Mouse (Mus musculus): ENCODE measurements at regions not wholly inside any gene's neighbourhood (a gene's known extent, or its start where the extent isn't known, plus 50 kb on each side); places are given as distances from the start of the nearest gene placed in this dataset.
A peak's percentile ranks its signal among the peaks of the same experiment; 100 is the strongest.

DNA sequence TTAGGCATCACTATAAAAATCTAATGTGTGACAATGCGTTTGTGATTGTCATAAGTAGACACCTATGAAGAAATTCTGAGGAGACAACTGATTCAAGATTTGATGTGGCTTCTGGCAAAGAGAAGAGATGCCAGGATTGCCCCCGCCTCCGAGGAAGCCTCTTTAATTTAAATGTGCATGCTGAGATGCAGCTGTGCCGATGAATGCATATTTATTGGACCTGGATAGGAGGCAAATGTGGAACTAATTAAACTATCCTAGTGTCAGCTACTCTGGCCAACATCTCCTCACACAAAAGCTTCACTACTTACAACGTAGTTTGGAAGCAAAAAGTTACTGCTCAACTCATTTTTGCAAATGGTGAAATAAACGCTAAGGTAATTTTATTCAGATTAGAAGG lies 173.4 kb upstream of the Dph6 start:
- DNase-seq (ENCODE audit: low read depth, low spot score): no peak

DNA sequence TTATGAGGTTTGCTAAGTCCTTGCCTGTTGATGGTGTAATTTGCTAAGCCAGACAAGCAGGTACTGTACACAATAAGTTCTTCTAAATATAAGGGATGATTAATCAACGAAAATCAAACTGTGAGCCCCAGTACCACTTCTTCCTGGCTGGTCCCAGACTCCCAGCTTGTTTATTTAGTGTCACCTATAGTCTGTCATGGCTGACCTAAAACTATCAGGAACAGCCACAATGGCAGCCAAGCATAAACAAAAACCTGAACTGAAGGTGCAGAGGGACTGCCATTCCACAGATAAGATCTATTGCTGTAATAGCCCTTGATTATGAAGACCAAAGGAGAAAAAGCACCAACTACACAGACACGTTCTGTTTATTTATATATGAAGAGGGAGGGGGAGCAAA lies 180.9 kb upstream of the Dph6 start:
- DNase-seq (ENCODE audit: low read depth, low spot score): no peak

DNA sequence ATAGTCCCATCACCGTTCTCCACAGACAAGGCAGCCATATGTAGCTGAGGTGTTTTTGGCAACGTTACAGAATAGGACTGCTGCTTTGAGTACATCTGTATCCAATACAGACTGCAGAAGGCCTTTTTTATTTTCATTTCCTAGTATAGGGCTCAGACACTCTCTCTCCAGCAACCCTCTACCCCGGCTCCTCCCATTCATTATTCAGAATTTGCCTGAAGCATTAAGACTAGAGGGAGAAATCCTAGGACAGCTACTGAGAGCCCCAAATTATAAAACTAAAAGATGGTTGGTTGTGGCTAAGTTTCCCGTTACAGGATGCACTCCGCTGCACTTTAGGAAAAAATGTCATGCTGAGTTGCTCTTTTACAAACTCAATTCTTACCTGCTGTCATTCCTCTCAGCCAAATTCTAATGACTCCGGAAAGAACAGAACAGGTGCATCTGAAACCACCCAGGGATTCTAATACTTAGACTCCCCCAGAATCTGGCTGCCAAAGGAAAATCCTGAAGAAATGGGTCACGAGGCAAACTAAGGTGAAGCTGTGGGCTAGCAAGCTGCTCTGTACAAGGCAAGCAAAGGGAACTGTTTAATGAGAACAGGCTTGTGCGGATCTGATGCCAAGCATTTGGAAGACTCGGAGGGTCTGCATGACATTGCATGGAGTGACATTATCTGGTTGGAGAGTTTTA lies 189.1 kb upstream of the Dph6 start:
- DNase-seq (ENCODE audit: low read depth, low spot score): no peak

DNA sequence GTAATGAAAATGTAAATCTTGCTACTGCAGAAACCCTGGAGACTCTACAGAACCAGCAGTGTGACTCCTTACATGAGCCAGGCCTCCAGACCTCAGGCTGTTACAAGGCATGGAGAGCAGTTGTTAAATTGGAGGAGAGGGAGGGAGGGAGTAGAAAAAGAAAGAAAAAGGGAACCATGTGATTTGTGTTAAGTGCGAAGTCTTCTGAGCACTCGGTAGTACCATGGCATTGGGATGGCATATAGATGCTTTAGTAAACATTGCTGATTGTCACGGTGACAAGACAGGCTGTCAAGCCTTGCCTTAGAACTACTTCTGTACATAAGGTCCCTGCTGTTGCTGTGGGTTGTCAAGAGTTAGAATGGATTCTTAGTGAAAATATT lies 189.6 kb upstream of the Dph6 start:
- no peak for DNase-seq (ENCODE audit: low read depth, low spot score)

DNA sequence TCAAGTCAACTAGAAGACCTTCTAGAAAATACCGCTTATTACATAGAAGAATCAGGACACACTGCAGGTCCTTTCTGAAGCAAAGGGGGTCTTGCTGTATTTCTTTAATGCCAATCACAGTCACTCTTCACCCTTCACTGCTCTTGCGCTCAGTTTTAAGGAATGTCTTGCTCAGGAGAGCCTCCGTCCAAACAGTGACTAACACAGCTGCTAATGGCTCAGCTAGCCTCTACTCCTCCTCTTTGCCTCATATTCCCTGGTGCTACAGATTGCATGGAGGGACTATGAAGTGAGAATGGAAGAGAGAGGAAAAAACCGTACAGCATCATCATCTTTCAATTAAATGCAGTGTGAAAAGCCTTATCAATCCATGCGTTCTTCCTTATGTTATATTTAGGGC lies 193.7 kb upstream of the Dph6 start:
- no peak for DNase-seq (ENCODE audit: low read depth, low spot score)

DNA sequence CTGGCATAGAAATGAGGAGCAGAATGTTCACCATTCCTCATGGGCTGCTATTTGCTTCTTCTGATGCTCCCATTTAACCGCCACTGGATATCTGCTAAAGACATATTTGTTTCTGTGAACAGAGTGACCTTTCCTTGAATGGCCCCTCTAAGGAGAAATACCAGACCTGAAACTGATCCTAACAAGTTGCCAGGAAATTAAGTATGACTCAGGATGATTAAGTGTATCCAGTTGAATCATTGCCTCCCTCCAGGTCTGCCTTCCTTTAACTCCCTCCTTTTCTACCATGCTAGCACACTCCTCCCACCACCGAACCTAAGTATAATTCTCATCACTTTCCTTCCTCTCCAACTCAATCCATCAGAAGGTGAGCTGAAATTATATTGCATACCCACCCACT lies 194.2 kb upstream of the Dph6 start:
- no peak for DNase-seq (ENCODE audit: low read depth, low spot score)

DNA sequence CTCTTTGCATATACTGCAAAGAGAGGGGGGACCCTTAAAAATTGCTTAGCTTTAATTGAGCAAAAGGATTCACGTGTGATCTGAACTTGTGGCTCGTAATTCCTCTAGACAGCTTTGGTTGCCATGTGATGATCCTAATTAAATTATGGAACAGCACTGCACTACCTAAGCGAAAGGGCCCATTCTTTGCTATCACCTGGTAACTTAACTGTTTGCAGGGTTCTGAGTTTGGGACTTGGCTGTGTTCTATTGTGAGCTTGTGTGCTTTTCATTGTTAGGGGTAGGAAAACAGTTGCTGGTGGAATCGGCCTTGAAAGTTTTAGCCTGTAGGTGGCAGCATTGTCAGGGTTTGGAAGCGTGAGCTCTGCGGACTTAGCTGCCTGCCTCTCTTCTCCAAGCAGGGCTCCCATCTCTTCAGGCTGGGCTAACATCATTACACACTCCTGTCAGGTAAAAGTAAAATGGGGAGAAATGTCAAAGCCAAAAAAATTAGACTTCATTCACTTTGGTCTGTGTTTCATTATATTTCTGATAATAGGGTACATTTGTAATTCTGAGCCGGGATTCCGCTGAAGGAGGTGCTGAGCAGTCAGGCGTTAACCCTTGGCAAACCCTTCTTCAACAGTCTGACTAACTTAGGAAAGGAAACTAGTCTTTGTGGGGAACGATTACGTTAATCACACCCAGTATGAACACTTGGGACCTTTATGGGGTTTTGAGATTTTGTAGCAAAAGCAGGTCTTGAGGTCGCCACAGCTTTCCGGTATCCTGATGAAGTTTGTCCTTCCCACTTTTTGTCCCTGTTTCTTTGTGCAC lies 199.2 kb upstream of the Dph6 start:
- peak; percentile 68 for DNase-seq (ENCODE audit: low read depth, low spot score)

DNA sequence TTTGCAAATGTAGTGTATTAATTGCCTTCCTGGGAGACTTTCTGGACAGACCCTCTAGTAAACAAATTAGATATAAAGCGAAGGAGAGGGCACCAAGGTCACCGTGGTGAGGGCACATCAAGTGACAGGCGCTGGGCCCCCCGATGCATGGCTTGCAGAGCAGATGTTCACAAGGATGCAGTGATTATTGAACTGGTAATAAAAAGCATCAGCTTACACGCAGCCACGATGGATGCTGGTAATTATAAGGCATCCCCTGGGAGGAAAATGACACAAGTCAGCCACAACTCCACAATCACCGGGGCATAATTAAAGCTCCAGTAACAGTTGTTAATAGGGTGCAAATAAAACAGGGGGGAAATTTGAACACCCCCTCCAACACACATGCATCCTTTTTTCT lies 217.5 kb upstream of the Dph6 start:
- DNase-seq (ENCODE audit: low read depth, low spot score): no peak

DNA sequence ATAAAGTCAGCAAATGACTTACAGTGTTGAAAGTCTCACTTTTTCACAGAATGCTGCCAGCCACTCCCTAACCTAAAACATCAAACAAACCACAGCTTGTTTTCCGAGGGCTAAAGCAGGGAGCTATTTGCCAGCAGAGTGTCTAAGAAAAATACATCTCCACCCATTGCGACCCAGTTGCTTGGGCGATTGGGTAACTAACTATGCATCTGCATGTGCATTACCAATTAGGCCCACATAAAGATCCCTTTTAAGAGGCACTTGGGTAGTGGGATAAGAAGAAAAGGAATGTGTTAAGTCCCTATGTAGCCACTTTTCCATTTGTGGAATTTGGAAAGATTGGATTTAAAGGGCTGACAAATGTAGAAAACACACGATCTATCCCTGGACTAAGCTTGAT lies 218.3 kb upstream of the Dph6 start:
- no peak for DNase-seq (ENCODE audit: low read depth, low spot score)

DNA sequence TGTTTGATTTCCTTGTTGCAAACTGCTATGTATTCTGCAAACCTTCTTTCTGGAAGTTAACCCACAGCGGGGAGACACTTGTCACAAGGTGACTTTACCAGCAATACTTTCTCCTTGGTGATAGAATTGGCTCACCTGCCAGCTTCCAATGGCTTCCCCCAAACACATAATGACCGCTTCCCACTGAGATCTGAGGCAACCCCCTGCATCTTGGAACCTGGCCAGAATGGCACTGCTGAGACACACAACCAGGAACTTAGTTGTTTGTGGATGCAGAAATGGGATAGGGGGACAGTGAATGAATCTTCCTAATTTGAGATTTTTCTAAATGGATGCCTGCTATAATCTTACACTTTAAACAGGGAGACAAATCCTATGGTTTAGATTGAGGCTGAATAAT lies 224.3 kb upstream of the Dph6 start:
- DNase-seq (ENCODE audit: low read depth, low spot score): no peak

DNA sequence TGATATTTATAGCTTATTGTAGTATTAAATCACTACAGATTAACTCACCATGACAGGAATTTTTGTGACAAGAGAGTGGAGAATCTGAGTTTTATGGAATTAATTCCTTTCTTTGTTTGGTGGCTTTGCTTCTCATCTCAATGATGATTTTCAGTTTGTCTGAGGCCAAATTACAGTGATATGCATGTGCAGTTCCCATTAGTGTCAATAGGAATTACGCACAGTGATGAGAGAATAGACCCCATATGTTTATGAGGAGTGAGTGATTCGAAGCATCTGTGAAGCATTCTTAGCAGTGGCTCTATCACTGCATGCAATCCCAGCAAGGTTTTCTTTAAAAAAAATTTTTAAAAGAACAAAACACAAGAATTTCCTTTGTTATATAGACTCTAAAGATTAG lies 225.0 kb upstream of the Dph6 start:
- no peak for DNase-seq (ENCODE audit: low read depth, low spot score)

DNA sequence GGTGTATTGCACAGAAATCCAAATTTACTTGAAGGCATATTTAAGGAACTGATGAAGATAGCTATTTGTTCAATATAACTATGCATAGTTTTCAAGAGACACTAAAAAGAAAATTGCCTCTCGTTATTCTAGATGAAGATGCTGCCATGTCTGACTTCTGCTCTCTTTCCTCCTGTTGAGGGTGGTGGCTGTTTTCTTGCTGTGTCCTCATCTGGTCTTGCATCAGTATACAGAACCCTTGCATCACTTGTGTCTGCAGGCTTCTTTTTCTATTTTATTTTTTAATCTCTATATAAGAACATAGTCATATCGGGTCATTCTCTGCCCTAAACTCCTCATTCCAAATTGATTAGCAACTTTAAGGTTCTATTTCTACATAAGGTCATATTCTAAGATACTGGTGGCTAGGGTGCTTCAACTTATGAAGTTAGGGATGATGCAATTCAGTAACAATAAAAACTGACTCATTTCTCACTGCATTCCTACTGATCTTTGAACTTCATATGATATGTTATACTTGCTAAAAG lies 231.0 kb upstream of the Dph6 start:
- DNase-seq (ENCODE audit: low read depth, low spot score): no peak

DNA sequence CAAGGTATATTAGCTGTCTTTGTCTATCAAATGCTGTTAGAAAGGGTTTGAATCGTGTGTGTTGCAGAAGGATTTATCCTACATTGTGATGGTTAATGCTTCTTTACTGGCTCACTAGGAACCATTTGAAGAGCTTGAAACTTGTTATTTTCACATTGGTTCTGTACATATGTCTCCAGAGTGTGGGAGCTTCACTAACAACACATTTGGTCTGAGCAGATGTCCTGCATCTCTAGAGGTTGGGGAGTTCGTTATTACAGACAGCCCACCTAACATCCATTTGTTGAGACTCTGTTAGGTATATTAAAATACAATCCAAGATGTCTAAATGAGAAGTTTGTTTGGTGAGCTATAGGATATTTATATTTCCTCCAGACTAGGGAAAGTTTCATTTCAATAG lies 244.0 kb upstream of the Dph6 start:
- no peak for DNase-seq (ENCODE audit: low read depth, low spot score)

DNA sequence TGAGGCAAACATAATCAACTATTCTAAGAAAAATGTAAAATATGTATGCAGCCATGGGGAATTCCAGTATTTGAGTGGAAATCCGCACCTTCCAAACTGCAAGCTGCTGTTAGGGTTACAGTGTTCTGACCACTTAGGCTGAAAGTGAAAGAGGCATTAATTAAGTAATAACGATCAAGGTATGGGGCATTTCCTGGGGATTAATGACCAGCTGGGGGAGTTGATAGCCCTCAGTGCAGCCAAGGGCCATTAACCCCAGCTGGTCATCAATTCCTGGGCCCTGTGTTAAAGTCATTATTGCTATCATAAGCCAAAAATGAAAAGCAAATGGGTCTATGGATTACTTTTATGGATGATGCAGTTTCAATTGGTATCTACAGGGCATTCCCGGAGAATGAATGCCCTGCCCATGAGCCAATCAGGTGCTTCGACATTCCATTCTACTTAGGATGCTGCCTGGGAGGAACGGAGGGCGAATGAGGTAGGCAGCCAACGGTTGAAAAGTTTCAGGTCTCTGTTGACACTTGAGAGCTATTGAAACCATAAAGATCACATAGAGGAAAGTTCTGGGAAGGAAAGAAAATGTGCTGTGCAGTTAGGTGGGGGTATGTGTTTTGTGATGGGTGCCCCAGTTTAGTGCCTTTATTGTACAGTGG lies 257.2 kb upstream of the Dph6 start:
- no peak for DNase-seq (ENCODE audit: low read depth, low spot score)

DNA sequence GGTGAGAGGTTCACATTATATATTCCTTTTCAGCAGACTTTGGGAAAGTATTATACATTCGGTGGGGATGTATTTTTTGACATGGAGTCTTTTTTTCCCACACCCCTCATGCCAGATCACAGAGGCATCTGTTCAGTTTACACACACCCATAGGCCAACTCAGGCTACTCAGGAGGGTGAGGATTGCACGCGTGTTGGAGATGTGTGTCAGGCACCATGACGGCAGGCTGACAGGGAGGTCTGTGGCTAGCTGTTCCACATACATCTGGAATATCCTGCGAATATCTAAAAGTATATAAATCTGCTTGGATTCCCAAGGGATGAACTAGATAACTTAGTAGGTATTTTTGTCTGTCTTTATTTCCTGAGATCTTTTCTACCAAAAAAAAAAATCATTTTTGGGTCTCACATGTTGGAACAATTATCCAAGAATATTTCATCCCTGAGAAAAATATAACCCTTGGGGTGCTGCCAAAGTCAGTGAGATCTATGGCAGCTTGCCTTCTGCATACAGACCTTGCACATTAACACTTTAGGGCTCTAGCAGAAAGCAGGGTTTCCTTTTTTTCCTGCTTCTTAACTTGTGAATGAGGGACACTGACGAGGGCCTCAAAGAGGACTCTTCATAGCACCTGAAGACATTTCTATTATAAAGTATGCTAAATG lies 260.4 kb upstream of the Dph6 start:
- DNase-seq (ENCODE audit: low read depth, low spot score): no peak

DNA sequence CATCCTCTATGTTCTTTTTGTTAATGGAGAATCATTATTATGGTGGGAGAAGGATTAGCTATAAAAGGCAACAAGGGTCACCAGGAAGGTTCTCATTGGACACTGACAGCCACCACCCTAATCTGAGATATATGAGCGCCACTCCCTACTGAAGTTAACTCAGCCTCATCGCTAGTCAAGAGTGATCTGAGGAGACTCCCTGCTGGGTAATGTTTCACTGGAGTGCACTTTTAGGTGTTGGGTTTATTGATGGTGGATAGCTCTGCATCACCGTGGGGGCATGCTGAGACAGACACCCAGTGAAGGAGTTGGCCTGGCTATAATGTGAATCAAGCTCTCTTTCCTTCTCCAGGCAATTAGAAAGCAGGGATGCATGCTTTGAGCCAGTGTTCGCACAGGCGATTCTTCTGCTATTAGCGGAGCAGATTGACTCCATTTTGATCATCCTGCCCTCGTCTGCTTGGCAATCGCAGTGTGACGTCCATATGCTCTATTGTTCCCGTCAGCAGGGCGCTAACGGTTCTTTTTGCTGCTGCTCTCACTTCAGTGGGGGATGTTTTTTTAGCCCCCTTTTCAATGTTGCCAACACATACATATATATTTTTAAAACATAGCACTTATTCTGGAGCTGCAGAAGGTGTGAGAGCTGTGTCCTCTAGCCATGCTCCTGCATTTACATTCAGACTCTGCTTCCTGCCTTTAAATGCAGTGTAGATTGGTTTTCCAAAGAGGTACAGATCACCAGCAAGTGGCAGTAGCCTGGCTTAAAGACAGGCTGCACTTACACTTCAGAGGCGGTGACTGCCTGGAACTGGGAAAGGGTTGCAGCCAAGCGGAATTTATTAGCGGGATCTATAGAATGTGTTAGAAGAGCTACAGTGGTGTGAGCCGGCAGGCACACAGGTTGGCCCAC lies 263.9 kb upstream of the Dph6 start:
- no peak for DNase-seq (ENCODE audit: low read depth, low spot score)

DNA sequence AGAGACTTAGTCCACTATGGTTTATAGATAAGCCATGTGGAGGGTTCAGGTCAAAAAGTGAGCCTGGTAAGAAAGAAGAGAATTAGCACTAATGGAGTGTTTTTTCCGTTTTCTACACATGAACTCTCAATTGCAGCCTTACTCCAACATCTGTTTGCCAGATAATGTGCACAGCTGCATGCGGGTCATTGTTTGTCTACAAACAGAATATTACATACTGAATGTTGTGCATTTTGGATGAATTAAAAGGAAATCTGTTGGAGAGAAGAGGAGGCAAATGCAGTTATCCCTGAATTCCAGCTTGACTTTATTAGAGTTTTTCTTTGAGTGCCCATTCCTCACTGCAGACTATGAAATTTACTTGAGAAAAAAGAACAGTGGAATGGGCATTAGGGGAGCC lies 269.1 kb upstream of the Dph6 start:
- no peak for DNase-seq (ENCODE audit: low read depth, low spot score)

DNA sequence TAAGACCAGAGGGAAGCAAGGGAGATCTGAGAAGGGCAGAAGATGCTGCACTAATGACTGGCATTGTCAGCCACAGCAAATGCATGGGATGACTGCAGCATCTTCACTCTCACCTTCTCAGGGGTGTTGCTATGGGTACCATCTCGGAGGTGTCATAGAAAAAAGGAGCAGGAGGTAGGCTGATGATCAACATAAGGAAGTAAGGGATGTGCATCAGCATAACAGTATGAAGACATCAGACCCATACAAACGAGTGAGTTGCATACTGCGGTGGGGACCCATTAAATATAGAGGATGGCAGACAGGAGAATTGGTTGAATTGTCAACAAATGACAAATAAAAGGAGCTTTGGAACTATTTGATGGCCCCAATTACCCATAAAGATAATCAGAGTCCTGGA lies 280.7 kb upstream of the Dph6 start:
- no peak for DNase-seq (ENCODE audit: low read depth, low spot score)

DNA sequence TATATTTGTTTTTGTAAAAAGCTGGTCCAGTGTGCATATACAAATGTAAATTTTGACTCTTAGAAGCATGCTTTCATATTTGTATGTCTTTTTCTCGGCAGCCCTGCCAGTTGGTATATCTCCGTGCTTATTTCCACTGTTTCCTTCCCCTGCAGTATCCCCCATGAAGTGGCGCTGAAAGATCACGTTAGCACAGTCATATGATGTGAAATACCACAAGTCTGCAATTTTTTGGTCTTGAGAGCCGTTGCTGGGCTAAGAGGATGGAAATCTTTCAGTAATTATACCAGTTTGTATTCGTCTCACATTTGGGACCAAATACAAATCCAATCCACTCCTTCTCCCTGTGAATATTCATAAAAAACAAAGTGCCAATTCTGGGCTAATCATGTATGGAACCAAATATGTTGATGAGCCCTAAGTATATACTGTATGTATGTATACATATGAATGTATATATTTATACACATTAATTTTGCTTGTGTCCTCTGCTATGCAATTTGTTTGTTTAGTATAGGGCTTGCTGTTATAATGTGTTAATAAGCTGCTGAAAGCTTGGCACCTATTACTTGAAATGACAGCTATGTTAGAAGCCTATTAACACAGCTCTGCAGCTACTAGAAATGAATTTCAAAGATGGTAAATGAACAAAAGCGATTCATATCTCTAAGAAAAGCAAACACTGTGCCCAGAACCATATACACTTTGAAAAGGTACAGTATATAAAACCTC lies 283.8 kb upstream of the Dph6 start:
- DNase-seq (ENCODE audit: low read depth, low spot score): no peak

DNA sequence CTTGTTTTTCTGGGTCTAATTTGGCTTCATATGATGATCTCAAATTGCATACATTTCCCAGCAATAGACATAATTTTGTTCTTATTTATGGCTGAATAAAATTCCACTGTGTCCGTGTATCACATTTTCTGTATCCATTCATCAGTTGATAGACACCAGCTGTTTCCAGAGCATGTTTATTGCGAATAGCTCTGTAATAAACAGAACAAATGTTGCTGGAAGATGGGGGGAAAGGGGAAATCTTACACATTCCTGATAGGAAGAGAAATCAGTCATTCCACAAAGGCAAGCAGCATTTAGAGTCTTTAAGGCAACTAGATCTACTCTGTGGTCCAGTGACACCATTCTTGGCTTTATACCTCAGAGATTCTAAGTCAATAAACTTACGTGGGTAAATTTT lies 311.3 kb upstream of the Dph6 start:
- DNase-seq (ENCODE audit: low read depth, low spot score): no peak

Data from ES-CJ7 (cell line).